Mouse (Mus musculus) urinary bladder, postnatal 4 days (tissue): ENCODE data around the gene Actr6.
A peak's percentile ranks its signal among the peaks of the same experiment; 100 is the strongest.
"Not testable (repeated sequence)": the region's sequence is repeated elsewhere in the genome, so short reads cannot be mapped to it uniquely, and the experiment has no call there.

ENCODE experiments used
- DNase-seq, 2 experiments: peaks; one replicate each; pipeline ENCODE4 v3.0.0; 2021 to 2022; ENCODE audit warnings: low spot score in 2 of 2

Actr6 gene

GRCm38 (mm10) chr10:89738395-89738794 lies 6.3 kb upstream of the Actr6 start:
- DNase-seq = no peak

GRCm38 (mm10) chr10:89737887-89738286 lies 5.8 kb upstream of the Actr6 start:
- DNase-seq = no peak

DNA sequence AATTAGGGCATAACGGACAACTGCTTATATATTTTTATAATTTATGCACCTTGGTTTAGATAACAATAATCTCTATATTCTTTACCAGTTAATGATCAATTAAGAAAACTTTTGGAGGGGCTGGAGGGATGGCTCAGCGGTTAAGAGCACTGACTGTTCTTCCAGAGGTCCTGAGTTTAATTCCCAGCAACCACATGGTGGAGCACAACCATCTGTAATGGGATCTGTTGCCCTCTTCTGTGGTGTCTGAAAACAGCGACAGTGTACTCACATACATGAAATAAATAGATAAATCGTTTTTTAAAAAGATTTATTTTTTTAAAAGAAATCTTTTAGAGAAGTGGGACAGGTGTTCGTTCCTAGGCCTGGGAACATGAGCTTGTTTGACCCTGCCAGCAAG lies 5.0 kb upstream of the Actr6 start:
- no peak for DNase-seq

GRCm38 (mm10) chr10:89731341-89731740 lies 754 bp downstream of the Actr6 start:
- no peak for DNase-seq

- DNase-seq = no peak
Measured at GRCm38 (mm10) chr10:89730386-89730785, 1.7 kb downstream of the Actr6 start.

DNA sequence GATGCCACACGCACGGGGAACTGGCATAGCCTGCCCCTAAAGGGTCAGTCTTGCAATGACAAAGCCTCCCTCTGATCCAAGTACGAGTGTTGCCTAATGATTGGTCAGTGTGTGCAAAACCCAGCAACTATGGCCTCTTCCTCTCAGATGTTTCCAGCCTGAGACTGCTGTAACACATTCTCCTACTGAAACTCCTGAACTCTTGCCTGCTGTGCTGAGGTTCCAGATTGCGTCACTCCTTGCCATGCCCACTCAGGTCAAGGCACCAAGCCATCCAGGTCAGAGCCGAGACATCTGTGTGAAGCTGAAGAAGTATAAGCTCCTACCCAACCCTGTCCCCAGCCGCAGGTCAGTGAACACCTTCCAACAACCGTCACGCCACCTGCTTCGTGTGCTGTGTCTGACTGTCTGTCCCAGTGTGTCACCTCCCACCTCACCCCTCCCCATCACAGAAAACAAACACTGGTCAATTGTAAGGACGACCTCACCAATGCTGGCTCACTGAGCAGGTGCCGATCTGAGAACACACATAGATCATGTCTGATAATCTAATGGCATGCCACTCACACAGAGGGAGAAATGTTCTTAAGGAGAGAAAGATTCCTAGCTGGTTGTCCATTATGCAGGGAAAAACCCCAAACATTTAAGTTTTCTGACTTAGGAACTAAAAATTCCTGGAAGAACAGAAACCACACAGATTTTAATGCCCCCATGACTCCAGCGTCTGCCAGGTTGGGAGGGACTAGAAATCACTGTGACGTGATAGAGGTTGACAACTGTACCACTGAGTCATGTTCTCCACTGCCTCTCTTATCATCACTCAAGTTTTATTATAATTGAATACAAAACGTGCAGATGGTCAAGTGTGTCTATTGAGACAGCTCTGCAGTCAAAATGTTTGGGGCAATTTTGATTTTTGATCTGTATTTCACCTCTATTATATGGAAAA lies 9.6 kb downstream of the Actr6 start:
- no peak for DNase-seq

GRCm38 (mm10) chr10:89720796-89721195 lies 11.3 kb downstream of the Actr6 start:
- DNase-seq = no peak

- DNase-seq = no peak
Measured at GRCm38 (mm10) chr10:89720252-89720651, 11.8 kb downstream of the Actr6 start.

DNA sequence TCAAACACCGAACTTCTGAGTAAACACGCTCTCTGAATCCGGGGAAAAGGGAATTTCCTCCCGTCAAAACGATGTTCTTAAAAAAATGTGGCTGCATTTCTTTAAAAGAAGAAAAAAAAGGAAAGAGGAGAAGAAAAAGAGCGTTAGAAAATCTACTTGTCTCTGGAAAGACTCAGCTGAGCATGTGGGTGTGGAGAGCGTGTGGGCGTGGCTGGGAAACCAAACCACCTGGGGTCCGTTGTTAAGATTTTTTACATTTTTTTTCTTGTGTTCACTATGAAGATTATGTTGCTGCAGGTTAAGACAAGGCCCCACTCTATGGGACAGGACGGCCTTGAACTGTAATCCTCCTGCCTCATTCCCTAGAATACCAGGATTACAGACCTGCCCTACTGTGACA lies 17.2 kb downstream of the Actr6 start:
- DNase-seq = no peak

GRCm38 (mm10) chr10:89708720-89709119 lies 23.4 kb downstream of the Actr6 start:
- no peak for DNase-seq

DNA sequence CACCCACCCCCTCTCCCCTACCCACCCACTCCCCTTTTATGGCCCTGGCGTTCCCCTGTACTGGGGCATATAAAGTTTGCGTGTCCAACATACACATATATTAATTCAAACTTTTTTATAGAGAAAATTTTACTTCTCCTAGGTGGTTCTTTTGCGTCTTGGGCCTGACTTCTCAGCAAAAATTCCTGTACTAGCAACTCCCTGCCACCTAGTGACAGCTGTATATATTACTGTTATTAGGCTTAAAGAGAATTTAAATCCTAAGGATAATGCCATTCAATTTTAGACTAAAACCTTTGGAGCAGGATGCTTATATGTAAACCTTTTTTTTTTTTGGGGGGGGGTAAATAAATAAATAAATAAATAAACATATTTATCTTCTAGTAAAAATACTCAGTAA lies 24.7 kb downstream of the Actr6 start:
- DNase-seq = no peak

- no peak for DNase-seq
Measured at GRCm38 (mm10) chr10:89703042-89703441, 29.1 kb downstream of the Actr6 start.

DNA sequence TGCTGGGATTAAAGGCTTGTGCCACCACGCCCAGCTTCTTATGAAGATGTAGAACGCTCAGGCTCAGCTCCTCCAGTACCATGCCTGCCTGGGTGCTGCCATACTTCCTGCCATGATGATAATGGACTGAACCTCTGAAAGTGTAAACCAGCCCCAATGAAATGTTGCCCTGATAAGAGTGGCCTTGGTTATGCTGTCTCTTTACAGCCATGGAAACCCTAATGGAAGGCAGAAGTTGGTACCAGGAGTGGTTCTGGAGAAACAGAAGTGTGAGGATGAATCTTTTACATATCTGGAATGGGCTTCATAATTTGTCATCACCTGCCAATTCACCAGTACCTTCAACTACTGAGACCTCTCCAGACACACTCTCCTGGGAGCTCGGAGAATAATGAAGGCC lies 34.1 kb downstream of the Actr6 start:
- no peak for DNase-seq

DNA sequence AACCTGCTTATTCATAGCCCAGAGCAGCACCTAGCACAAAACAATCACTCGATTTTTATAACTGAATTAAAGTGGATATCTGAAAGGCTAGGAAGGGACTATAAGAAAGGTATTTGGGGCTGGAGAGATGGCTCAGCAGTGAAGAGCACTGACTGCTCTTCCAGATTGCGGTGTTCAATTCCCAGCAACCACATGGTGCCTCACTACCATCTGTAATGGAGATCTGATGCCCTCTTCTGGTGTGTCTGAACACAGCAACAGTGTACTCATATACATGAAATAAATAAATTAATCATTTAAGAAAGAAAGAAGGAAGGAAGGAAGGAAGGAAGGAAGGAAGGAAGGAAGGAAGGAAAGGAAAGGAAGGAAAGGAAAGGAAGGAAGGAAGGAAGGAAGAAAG lies 35.8 kb downstream of the Actr6 start:
- DNase-seq = not testable (repeated sequence)

DNA sequence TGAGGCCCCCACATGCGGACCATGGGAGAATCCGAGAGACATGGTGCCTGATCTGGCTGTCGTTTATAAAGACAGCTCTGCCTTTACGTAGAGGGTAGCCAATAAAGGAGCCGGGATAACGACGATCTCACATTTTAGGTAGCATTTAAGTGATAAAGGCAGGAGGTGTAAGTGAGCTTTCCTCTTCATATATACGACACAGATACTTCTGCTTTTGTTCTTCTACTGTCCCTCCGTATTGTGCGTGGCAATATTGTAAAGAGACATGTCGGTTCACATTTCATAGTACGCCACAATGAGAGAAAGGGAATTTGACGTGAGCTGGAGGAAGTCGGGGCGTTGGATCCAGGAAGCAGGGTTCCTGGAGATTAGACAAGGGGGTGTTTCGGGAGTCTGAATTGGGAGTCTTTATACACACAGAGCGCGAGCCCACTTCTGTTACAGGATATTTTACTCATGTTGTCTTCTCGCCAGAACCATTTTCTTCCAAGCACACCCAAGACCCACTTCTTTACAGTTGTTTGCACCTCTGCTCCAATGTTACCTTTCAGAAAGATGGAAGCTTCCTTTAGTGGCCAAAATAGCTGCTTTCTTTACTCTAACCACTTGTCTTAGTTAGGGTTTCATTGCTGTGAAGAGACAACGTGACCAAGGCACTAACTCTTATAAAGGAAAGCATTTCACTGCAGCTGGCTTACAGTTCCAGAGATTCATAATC lies 36.7 kb downstream of the Actr6 start:
- DNase-seq = no peak

DNA sequence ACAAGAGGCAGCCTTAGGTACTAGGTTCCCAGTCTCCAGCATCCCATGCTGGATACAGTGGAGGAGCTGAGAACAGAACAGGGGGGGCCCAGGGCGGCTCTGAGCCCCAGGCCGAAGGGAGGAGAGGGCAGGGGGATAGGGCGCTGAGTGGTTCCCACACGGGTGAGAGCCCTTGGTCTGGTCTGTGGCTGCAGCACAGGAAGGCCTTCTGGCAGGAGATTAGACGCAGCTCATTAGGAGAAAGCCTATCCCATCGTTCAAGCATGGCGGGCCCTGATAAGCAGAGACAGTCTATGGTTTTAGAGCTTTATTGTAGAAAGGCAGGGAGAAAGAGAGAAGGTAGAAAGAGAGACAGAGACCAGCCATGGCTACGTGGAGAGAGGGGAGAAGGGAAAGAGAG lies 42.1 kb downstream of the Actr6 start:
- DNase-seq = no peak

GRCm38 (mm10) chr10:89687455-89687854 lies 44.6 kb downstream of the Actr6 start:
- DNase-seq = no peak

- DNase-seq = peak; percentile 88 to 94
Measured at GRCm38 (mm10) chr10:89686139-89686808, 45.8 kb downstream of the Actr6 start, which contains the start of gene Scyl2. Gene Scyl2 (minus strand): TSS chr10:89686285.

- peak; percentile 18 to 60 for DNase-seq
Measured at GRCm38 (mm10) chr10:89685391-89686138, 46.5 kb downstream of the Actr6 start.

DNA sequence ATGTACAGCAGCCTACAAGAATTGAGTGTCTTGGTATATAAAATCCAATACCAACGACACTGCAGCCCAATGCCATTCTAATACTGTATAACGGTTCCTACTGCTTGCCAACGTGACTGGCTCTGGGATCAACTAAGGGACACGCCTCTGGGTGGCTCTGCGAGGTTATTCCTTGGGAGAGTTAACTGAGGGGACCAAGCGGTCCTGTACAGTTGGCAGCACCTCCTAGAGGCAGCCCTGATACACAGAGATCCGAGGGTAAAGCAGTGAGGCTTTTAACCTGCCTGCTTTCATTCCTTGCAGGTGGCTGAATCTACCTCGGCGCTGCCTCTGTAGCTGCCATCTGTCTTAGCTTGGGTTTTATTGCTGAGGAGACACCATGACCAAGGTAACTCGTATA lies 49.1 kb downstream of the Actr6 start:
- no peak for DNase-seq

GRCm38 (mm10) chr10:89682157-89682556 lies 49.9 kb downstream of the Actr6 start:
- no peak for DNase-seq

DNA sequence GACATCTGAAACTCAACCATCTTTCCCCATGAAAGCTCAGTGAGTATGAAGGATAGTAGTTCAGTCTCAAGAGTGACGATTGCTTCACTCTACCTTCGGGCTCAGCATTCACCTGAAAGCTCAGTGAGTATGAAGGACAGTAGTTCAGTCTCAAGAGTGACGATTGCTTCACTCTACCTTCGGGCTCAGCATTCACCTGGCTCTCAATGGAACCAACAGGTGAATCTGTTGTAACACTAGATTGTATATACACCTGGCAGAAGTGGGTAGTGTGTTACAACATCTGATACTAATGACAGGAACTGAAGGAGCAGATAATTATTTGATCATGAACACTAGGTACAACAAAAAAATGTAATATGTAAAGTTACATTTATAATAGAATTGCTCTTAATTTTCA lies 50.4 kb downstream of the Actr6 start:
- no peak for DNase-seq
